Mouse (Mus musculus) brain, embryonic 14.5 days (tissue): ENCODE data around the gene Dand5. TPM values are rescaled to one million over a fixed set of nuclear protein-coding genes. Genes with fewer than 3 reads are reported as not detected.

ENCODE experiments used
- DNase-seq: peaks from one replicate; pipeline ENCODE4 v3.0.0-alpha.2; 2011; ENCODE audit warnings: low read depth
- CTCF ChIP-seq: fragments of 200-500 bp; IDR thresholded peaks from 2 replicates; pipeline ENCODE4 v1.5.1; 2012; ENCODE audit warnings: inconsistent platforms, mild to moderate bottlenecking, moderate library complexity, borderline replicate concordance; ENCODE audit not compliant: insufficient read depth, insufficient read length; ENCODE audit errors: extremely low read depth
- POLR2A ChIP-seq: fragments of 200-500 bp; IDR thresholded peaks from 2 replicates; pipeline ENCODE4 v1.6.1; 2012; ENCODE audit warnings: mild to moderate bottlenecking, inconsistent platforms, borderline replicate concordance; ENCODE audit not compliant: poor library complexity, insufficient read depth, insufficient read length, severe bottlenecking; ENCODE audit errors: extremely low read depth
- polyA plus RNA-seq: library from polyadenylated mRNA; depleted of rRNA; stranded (reverse); fragments of >200 nt; gene quantifications from 2 replicates; pipeline ENCODE4 v1.2.3, GENCODE M21; 2012

Gene Dand5
- polyA plus RNA-seq, 1 experiment = 8.9 TPM

GRCm38 (mm10) chr8:84841514-84841913 is 18.9 kb upstream of the Dand5 start:
- no peak for DNase-seq
- TF ChIP-seq POLR2A (no peak), CTCF (no peak)

GRCm38 (mm10) chr8:84840248-84840999 is 17.8 kb upstream of the Dand5 start, which contains the start of gene Rad23a:
Gene Rad23a (minus strand): TSS chr8:84840665.
- TF ChIP-seq POLR2A = peak; percentile 87
- TF ChIP-seq CTCF = no peak
- DNase-seq = peak; percentile 99

GRCm38 (mm10) chr8:84839875-84840247 is 17.2 kb upstream of the Dand5 start:
- TF ChIP-seq CTCF (no peak), POLR2A (no peak)
- no peak for DNase-seq

- no peak for DNase-seq
These were observed 16.8 kb upstream of the Dand5 start for GRCm38 (mm10) chr8:84839411-84839810.

GRCm38 (mm10) chr8:84838513-84838912 is 15.9 kb upstream of the Dand5 start:
- no peak for DNase-seq
- TF ChIP-seq CTCF (no peak), POLR2A (no peak)

More at GRCm38 (mm10) chr8:84839411-84839810, 16.8 kb upstream of the Dand5 start:
- TF ChIP-seq POLR2A (no peak), CTCF (no peak)

GRCm38 (mm10) chr8:84837912-84838470 is 15.4 kb upstream of the Dand5 start:
- DNase-seq = no peak
- TF ChIP-seq CTCF (no peak), POLR2A (no peak)

- DNase-seq = no peak
- TF ChIP-seq POLR2A = no peak
- no peak for TF ChIP-seq CTCF
These were observed 14.7 kb upstream of the Dand5 start for GRCm38 (mm10) chr8:84837149-84837911.

- DNase-seq = peak; percentile 94
- TF ChIP-seq POLR2A = no peak
- no peak for TF ChIP-seq CTCF
These were observed 12.5 kb upstream of the Dand5 start for GRCm38 (mm10) chr8:84834866-84835855.

- DNase-seq = peak; percentile 91
- TF ChIP-seq CTCF (no peak), POLR2A (no peak)
These were observed 11.6 kb upstream of the Dand5 start for GRCm38 (mm10) chr8:84834002-84834865.
